Mouse (Mus musculus) adrenal gland, adult 18-20 months (tissue): ENCODE measurements around the gene Syap1. TPM values are rescaled to one million over a fixed set of nuclear protein-coding genes. Genes with fewer than 3 reads are reported as not detected.
A peak's percentile ranks its signal among the peaks of the same experiment; 100 is the strongest.
"Not testable (repeated sequence)": the region's sequence is repeated elsewhere in the genome, so short reads cannot be mapped to it uniquely, and the experiment has no call there.

ENCODE experiments used
- DNase-seq, 2 experiments: peaks; one replicate each; pipeline ENCODE4 v3.0.0; 2021 to 2022; ENCODE audit warnings: low spot score in 2 of 2
- microRNA-seq, 2 experiments: library from miRNA; unstranded; fragments of <30 nt; microRNA quantifications; one replicate each; pipeline ENCODE4 v1.2.0; 2021; ENCODE audit warnings: borderline number of aligned reads in 2 of 2
- total RNA-seq, 2 experiments: library from RNA; stranded (reverse); gene quantifications; 1 replicate in 1 of 2; 2 replicates in 1 of 2; pipeline ENCODE4 v1.2.3; 2021

Gene Syap1
- total RNA-seq, 2 experiments from 2014 or later, result 80.0 to 91.6 TPM

DNA sequence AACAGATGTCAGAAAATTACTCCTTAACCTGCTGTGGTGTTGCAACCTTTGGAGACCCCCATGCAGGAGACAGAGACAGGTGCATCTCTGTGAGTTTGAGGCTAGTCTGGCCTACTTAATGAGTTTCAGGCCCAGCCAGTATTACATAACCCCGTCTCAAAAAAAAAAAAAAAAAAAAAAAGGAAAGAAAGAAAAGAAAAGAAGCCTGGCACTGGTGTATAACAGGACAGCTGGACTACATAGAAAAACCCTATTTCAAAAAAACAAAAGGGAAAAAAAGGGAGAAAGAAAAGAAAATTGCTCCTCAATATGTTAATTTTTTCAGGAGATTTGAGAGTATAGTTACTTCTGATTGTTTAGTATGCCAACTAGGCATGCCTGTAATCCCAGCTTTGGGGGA is 57.2 kb downstream of the Syap1 start:
- no peak for DNase-seq

DNA sequence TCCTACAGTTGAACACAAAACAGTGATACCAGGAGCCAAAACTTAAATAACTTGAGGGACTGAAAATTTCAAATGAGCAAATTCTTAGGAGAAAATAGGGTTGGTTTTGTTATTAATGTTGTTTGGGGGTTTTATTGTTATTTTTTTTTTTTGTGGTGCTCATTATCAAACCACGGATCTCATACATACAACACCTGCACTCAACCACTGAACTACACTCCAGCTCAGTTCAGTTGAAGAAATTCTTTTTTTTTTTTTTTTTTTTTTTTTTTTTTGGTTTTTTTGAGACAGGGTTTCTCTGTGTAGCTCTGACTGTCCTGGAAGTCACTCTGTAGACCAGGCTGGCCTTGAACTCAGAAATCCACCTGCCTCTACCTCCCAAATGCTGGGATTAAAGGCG is 57.9 kb downstream of the Syap1 start:
- DNase-seq, result not testable (repeated sequence)

DNA sequence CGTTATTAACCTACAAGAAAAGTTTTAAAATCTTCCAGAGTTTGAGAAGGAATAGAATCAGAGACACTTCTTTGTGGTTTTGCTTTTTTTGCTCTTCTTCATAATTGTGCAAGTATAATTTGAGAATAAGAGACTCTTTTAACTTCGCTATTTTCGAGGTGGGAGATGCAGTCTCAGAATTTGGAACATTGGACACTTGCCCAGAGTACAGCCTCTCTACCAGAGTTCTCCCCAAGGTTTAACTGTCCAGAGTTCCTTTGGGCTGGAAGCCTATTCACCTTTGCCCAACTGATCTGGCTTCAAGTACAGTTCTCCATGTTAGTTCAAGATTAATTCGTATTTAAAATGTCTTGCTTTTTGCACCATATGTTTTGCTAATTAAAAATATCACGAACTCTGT is 58.5 kb downstream of the Syap1 start:
- no peak for DNase-seq

DNA sequence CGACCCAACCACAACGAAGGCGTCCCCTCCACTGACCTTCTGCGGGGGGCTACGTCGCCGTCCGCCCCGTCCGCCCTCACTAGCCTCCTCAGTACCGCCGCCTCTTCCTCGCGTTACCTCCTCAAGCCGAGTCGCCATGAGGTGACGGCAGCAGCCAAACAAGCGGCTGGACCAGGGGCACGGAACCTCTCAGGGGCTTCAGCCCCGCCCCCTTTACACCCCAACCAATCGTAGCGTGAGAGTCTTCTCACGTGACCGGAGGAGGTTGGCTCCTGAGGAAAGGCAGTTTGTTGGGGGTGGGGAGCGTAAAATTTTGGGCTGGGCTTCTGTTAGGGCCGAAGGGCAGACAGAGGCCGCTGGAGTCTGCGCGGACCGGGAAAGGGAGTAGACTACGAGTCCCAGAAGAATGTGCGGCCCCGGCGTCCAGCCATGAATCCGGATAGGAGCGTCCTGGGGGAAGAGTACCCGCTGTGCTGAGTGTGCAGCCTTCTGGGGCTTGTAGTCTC is 59.0 kb downstream of the Syap1 start, which contains the start of gene Txlng:
Gene Txlng, minus strand, starts transcription at position 252 of the 506 bp plus-strand sequence.
- peak; percentile 73 to 78 for DNase-seq

DNA sequence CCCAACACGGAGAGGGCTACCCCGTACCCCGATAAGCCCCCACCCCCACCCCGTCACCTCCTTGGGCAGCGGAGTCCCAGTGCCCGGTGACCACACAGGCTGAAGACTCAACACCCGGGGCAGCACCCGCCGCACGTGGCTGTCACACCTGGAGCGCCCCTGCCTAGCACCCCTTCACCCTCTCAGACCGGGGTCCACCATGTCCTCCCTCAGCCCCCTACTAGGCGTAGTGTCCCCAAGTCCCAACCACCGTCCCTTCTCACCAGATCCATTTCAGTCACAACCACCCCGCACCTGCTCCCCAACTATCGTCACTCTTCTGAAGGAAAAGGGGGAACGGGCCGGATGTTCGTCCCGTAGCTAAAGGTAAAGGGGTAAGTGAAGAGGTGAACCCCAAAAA is 59.5 kb downstream of the Syap1 start:
- DNase-seq, result peak in 1 of 2 experiments; percentile 20

DNA sequence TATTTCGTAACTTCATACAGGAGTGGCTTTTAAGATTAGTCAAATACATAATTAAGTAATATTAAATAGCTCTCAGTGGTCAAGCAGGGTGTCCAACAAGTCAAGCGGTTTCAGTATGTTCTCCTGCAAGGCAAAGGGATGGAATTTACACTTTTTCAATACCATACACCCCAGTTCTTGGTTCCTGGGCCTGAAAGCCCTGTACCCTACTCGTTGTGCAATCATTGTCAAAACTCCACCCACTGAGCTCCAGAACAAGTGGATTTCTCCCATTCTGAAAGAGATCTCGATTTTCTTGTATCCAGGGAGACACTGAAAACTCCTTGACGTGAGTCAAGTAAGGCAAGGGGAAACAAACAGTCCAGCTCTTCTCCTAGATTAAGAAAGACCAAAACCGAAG is 60.2 kb downstream of the Syap1 start:
- no peak for DNase-seq

Small RNA genes lying within 50 kb of the gene (microRNA-seq; reads per million reads assigned to microRNA genes)
- 0 reads per million in 2 experiments for gene Mir3473a

Other genes with a start within 250 kb of the Syap1 start
- 1 to 10 TPM; 2.5 to 3.0 TPM for gene Reps2, start 244.8 kb downstream of the Syap1 start, total RNA-seq
- gene Rbbp7, start 128.0 kb downstream of the Syap1 start, total RNA-seq, result 100 to 1,000 TPM; 155 to 173 TPM
- 10 to 100 TPM; 16.9 to 18.5 TPM for gene Txlng, start 59.0 kb downstream of the Syap1 start, total RNA-seq
- gene Ctps2, start 12.8 kb upstream of the Syap1 start, total RNA-seq, result 10 to 100 TPM; 44.2 to 68.2 TPM
- gene S100g, start 76.2 kb upstream of the Syap1 start, total RNA-seq, result not detected